Mouse (Mus musculus): ENCODE data around the gene Fabp3. TPM values are rescaled to one million over a fixed set of nuclear protein-coding genes. Genes with fewer than 3 reads are reported as not detected.

The Fabp3 gene
- polyA plus RNA-seq, 1 experiment from 2014 or later = 74.2 TPM

DNA sequence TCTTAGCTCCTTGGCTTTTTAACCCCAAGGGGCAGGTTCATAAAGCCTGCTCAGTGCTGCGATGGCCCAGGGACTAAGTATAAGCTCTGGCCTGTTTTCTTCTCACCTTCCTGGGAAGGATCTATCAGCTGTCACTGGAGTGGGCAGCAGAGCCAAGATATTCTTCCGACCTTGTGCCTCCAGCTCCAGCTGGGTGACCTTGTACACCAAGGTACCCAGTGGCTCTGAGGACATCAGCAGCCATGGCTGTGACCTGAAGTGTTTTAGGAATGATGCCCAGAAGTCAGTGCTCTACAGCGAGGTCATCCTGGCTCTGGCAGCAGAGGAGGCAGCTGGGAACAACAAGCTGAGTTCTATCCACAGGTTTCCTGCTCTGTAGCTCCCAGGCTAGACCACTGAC, 4.1 kb downstream of the Fabp3 start:
- peaks cover 3% of the 10 kb centered on the region; the same call in 1 of the 2 replicates for H3K27me3 ChIP-seq (ENCODE audit: control insufficient read depth, insufficient read depth, low read length)
- no peak overlapping the region for H3K4me3 ChIP-seq (ENCODE audit: low read depth, low read length)
- no peak overlapping the region for H3K9ac ChIP-seq (ENCODE audit: low read length)
- peaks cover 4% of the 10 kb centered on the region; the same call in 1 of the 2 replicates for H3K36me3 ChIP-seq (ENCODE audit: control insufficient read depth, insufficient read depth, low read length)
- DNase-seq (ENCODE audit: low spot score) = no peak
- TF ChIP-seq CTCF (IDR thresholded peaks at IDR 0.05; ENCODE audit: low read depth) = no peak
- TF ChIP-seq EP300 (optimal IDR thresholded peaks at IDR 0.05) = no peak
- 89% methylated on average over 3 of the region's 3 CpGs for WGBS
- no peak overlapping the region for H3K27ac ChIP-seq (replicated peaks)
- 0 out of 2 replicates have a peak, but pooled peaks cover 4% of the 10 kb centered on the region for H3K4me1 ChIP-seq (replicated peaks; ENCODE audit: control insufficient read depth, insufficient read depth)
- no peaks in the 10 kb centered on the region for H3K9me3 ChIP-seq (ENCODE audit: control insufficient read depth, low read length)
- H3K4me2 ChIP-seq (replicated peaks; ENCODE audit: low read depth) = no peak overlapping the region
- ATAC-seq (ENCODE audit: low FRiP score, low TSS enrichment) = no peak

DNA sequence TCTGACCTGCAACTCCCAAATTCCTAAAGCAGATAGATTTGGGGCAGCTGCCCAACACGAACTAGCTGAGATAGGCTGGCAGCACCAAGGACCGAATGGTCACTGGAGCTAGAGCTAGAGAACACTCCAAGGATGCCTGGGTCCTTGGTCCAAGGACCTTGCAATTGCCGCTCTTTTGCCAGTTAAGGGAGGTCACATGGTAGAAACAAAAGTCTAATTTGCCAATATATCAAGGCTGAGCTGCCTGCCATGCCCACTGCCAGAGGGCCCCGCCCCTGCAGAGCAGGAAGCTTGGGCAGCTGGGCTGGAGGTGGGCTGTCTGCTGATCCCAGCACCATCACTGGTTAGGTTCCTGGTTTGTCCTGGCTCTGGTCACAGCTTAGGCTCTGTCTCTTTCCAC, 5.2 kb downstream of the Fabp3 start:
- ATAC-seq (ENCODE audit: low FRiP score, low TSS enrichment) (no peak), DNase-seq (ENCODE audit: low spot score) (no peak)
- TF ChIP-seq CTCF (IDR thresholded peaks at IDR 0.05; ENCODE audit: low read depth) (no peak), EP300 (optimal IDR thresholded peaks at IDR 0.05) (no peak)
- H3K27me3 ChIP-seq (ENCODE audit: control insufficient read depth, insufficient read depth, low read length) = peaks cover 3% of the 10 kb centered on the region; the same call in 1 of the 2 replicates
- no peak overlapping the region for H3K4me3 ChIP-seq (ENCODE audit: low read depth, low read length)
- no peaks in the 10 kb centered on the region for H3K9me3 ChIP-seq (ENCODE audit: control insufficient read depth, low read length)
- H3K9ac ChIP-seq (ENCODE audit: low read length) = no peak overlapping the region
- H3K36me3 ChIP-seq (ENCODE audit: control insufficient read depth, insufficient read depth, low read length) = peaks cover 4% of the 10 kb centered on the region; the same call in 1 of the 2 replicates
- H3K4me2 ChIP-seq (replicated peaks; ENCODE audit: low read depth) = no peak overlapping the region
- no peak overlapping the region for H3K27ac ChIP-seq (replicated peaks)
- 0 out of 2 replicates have a peak, but pooled peaks cover 4% of the 10 kb centered on the region for H3K4me1 ChIP-seq (replicated peaks; ENCODE audit: control insufficient read depth, insufficient read depth)
- 89% methylated on average over 4 of the region's 4 CpGs for WGBS

DNA sequence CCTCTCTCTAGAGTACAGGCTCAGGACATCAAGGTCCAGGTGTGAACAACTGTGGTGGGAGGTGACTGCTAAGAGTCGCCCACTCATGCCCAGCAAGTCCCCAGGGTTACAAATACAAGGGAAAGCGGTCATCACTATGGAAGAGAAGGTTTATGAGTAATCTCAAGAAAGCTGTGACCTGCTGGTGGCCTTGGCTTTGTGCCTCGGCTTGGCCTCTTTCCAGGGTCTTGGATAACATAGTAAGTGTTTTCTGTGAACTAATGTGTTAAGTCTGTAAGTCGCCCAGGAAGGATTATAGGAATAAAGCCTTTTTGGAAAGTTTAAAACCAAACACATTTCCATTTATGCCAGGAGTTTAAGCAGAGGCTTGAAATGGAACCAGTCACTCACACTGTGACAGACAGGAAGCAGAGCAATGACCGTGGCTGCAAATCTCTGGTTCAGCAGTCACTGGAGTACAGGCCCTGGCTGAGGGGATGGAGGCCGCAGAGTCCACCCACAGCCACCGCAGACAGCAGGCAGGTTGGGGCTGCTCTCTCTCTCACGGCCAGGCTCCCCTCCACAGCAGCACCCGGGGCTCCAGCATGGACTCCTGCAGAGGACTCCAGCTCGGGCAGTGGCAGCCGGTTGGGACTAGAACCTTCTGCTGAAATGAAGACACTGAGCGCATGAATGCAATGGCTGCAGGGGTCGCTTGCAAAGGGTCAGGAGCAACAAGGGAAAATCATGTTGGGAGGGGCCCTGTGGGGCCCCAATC, 7.6 kb downstream of the Fabp3 start:
- ATAC-seq (ENCODE audit: low FRiP score, low TSS enrichment) = no peak
- WGBS = 52% methylated on average over 13 of the region's 13 CpGs
- no peak overlapping the region for H3K27ac ChIP-seq (replicated peaks)
- H3K4me1 ChIP-seq (replicated peaks; ENCODE audit: control insufficient read depth, insufficient read depth) = no peaks in the 10 kb centered on the region
- DNase-seq (ENCODE audit: low spot score) = peak; percentile 49
- H3K4me3 ChIP-seq (ENCODE audit: low read depth, low read length) = no peak overlapping the region
- H3K9ac ChIP-seq (ENCODE audit: low read length) = 0 out of 2 replicates have a peak overlapping the region, but pooled peaks have one; percentile 13
- no peak overlapping the region for H3K4me2 ChIP-seq (replicated peaks; ENCODE audit: low read depth)
- TF ChIP-seq EP300 (optimal IDR thresholded peaks at IDR 0.05) = no peak
- no peak for TF ChIP-seq CTCF (IDR thresholded peaks at IDR 0.05; ENCODE audit: low read depth)
- peaks cover 4% of the 10 kb centered on the region; the same call in 1 of the 2 replicates for H3K36me3 ChIP-seq (ENCODE audit: control insufficient read depth, insufficient read depth, low read length)
- no peaks in the 10 kb centered on the region for H3K27me3 ChIP-seq (ENCODE audit: control insufficient read depth, insufficient read depth, low read length)
- no peaks in the 10 kb centered on the region for H3K9me3 ChIP-seq (ENCODE audit: control insufficient read depth, low read length)

DNA sequence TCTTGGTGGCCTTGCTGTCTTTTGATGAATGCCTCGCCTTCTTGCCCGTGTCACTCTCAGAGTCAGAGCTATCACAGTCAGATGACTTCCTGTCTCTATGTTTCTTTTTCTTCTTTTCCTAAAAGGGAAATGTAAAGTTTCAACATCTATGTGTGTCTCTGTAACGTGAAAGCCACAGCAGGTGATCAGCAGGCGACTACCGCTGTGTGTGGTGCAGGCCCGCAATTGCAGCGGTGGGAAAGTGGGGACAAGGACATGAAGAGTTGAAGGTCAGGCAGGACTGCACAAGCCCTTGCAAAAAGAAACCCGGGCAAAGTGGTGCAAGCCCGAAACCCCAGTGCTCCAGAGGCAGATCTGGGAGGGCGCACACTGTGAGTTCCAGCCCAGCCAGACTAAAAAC, 8.3 kb downstream of the Fabp3 start:
- Histone ChIP-seq H3K27me3 (ENCODE audit: control insufficient read depth, insufficient read depth, low read length) (no peaks in the 10 kb centered on the region), H3K9ac (ENCODE audit: low read length) (no peak overlapping the region), H3K4me3 (ENCODE audit: low read depth, low read length) (no peak overlapping the region), H3K4me2 (replicated peaks; ENCODE audit: low read depth) (no peak overlapping the region), H3K9me3 (ENCODE audit: control insufficient read depth, low read length) (no peaks in the 10 kb centered on the region), H3K36me3 (ENCODE audit: control insufficient read depth, insufficient read depth, low read length) (peaks cover 6% of the 10 kb centered on the region; the same call in 1 of the 2 replicates), H3K27ac (replicated peaks) (no peak overlapping the region), H3K4me1 (replicated peaks; ENCODE audit: control insufficient read depth, insufficient read depth) (no peaks in the 10 kb centered on the region)
- WGBS = 80% methylated on average over 10 of the region's 10 CpGs
- ATAC-seq (ENCODE audit: low FRiP score, low TSS enrichment) (no peak), DNase-seq (ENCODE audit: low spot score) (no peak)
- TF ChIP-seq CTCF (IDR thresholded peaks at IDR 0.05; ENCODE audit: low read depth) (no peak), EP300 (optimal IDR thresholded peaks at IDR 0.05) (no peak)

DNA sequence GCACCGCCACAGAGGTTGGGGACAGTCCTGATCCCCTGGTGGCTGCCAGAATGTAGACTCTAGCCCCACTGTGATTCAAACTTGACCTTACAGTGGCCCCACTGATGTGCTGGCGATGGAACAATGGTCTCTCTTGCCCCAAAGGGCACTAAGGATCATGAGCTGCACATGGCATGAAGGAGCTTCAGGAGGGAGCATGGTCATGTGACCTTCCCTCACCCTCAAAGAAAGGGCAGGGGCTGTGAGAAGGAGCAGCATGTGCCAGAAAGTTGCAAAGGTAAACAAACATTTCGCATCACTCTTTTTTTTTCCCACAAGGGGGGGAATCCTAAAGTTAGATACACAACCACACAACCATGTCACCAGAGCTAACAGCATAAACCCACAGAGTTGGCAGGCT, 9.7 kb downstream of the Fabp3 start:
- DNase-seq (ENCODE audit: low spot score) (no peak), ATAC-seq (ENCODE audit: low FRiP score, low TSS enrichment) (no peak)
- no peaks in the 10 kb centered on the region for H3K27me3 ChIP-seq (ENCODE audit: control insufficient read depth, insufficient read depth, low read length)
- H3K4me1 ChIP-seq (replicated peaks; ENCODE audit: control insufficient read depth, insufficient read depth) = no peaks in the 10 kb centered on the region
- 66% methylated on average over 3 of the region's 3 CpGs for WGBS
- H3K9ac ChIP-seq (ENCODE audit: low read length) = no peak overlapping the region
- H3K27ac ChIP-seq (replicated peaks) = no peak overlapping the region
- peaks cover 11% of the 10 kb centered on the region; the same call in 1 of the 2 replicates for H3K36me3 ChIP-seq (ENCODE audit: control insufficient read depth, insufficient read depth, low read length)
- no peak overlapping the region for H3K4me3 ChIP-seq (ENCODE audit: low read depth, low read length)
- TF ChIP-seq EP300 (optimal IDR thresholded peaks at IDR 0.05) (no peak), CTCF (IDR thresholded peaks at IDR 0.05; ENCODE audit: low read depth) (no peak)
- H3K9me3 ChIP-seq (ENCODE audit: control insufficient read depth, low read length) = no peaks in the 10 kb centered on the region
- no peak overlapping the region for H3K4me2 ChIP-seq (replicated peaks; ENCODE audit: low read depth)

DNA sequence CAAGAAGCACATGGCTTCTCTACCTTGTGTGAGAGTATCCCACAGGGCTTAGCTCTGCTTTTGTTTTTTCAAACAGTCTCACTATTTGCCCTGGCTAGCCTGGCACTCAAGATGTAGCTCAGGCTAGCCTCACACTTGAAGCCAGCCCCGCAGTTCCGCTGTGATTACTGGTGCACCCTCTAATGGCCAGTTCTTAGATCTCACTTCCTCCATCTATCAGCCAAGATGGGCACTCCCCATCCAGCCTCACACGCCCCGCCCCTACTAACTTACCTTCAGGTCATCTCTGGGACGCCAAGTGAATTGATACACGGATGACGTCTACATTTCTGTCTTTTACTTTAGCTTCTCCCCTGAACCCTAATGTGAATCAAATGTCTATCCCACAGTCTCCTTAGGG, 11.2 kb downstream of the Fabp3 start:
- Histone ChIP-seq H3K9me3 (ENCODE audit: control insufficient read depth, low read length) (no peaks in the 10 kb centered on the region), H3K27ac (replicated peaks) (no peak overlapping the region), H3K27me3 (ENCODE audit: control insufficient read depth, insufficient read depth, low read length) (no peaks in the 10 kb centered on the region), H3K36me3 (ENCODE audit: control insufficient read depth, insufficient read depth, low read length) (peaks cover 11% of the 10 kb centered on the region; the same call in 1 of the 2 replicates), H3K9ac (ENCODE audit: low read length) (no peak overlapping the region), H3K4me3 (ENCODE audit: low read depth, low read length) (no peak overlapping the region), H3K4me2 (replicated peaks; ENCODE audit: low read depth) (no peak overlapping the region), H3K4me1 (replicated peaks; ENCODE audit: control insufficient read depth, insufficient read depth) (no peaks in the 10 kb centered on the region)
- TF ChIP-seq CTCF (IDR thresholded peaks at IDR 0.05; ENCODE audit: low read depth) (peak; percentile 27; the same call in 1 of the 2 replicates), EP300 (optimal IDR thresholded peaks at IDR 0.05) (no peak)
- WGBS = 86% methylated on average over 7 of the region's 7 CpGs
- ATAC-seq (ENCODE audit: low FRiP score, low TSS enrichment) (no peak), DNase-seq (ENCODE audit: low spot score) (no peak)

Measured in stomach, postnatal 0 days (tissue).